Mouse (Mus musculus): Measurements from ENCODE around the gene Cux2.

GRCm38 (mm10) chr5:122025117-122025516 is 24.8 kb downstream of the Cux2 start:
- no peak for TF ChIP-seq SRF (IDR thresholded peaks at IDR 0.05; ENCODE audit: control insufficient read depth, insufficient read length, low read depth)
- no peak for TF ChIP-seq POLR2AphosphoS2 (IDR thresholded peaks at IDR 0.05; ENCODE audit: insufficient read length, low read depth)
- TF ChIP-seq USF1 (IDR thresholded peaks at IDR 0.05; ENCODE audit: low read depth) = no peak
- TF ChIP-seq TCF12 (IDR thresholded peaks at IDR 0.05; ENCODE audit: insufficient read depth, poor library complexity, severe bottlenecking) = no peak
- TF ChIP-seq REST (IDR thresholded peaks at IDR 0.05; ENCODE audit: insufficient read depth, insufficient read length) = no peak
- TF ChIP-seq CEBPB (IDR thresholded peaks at IDR 0.05; ENCODE audit: insufficient read depth, poor library complexity, severe bottlenecking) = no peak
- no peak for TF ChIP-seq POLR2A (IDR thresholded peaks at IDR 0.05; ENCODE audit: insufficient read length, low read depth)
- no peak for TF ChIP-seq MYOG (IDR thresholded peaks at IDR 0.05; ENCODE audit: control insufficient read depth in 1 of 3, insufficient read depth in 1 of 3, insufficient read length in 2 of 3, low read depth in 2 of 3)

Data from myocyte (in vitro differentiated cells).